Mouse (Mus musculus): Measurements from ENCODE around the gene Pdlim5. TPM values are rescaled to one million over a fixed set of nuclear protein-coding genes. Genes with fewer than 3 reads are reported as not detected.
"Not testable (repeated sequence)": the region's sequence is repeated elsewhere in the genome, so short reads cannot be mapped to it uniquely, and the experiment has no call there.

Gene Pdlim5
- total RNA-seq (2021), result 10 to 100 TPM; 21.3 to 23.4 TPM
- long read RNA-seq, experiment 1, full-length matches to known transcripts, result 9 of 15 reads
- long read RNA-seq, experiment 1, partial matches to known transcripts, result 3 of 15 reads
- long read RNA-seq, experiment 1, other reads (novel, unspliced or antisense), result 3 of 15 reads
- long read RNA-seq, experiment 2, full-length matches to known transcripts, result 12 of 24 reads
- long read RNA-seq, experiment 2, partial matches to known transcripts, result 6 of 24 reads
- long read RNA-seq, experiment 2, other reads (novel, unspliced or antisense), result 6 of 24 reads

- H3K27ac ChIP-seq, result peak within 1 kb of the TSS; percentile 79
- peak within 1 kb of the TSS; percentile 75 for H3K4me3 ChIP-seq
- intact Hi-C loops (cut with DNase I), result loop anchor here (5.0 kb wide), 2 partner anchors 47 to 98 kb away; no protein-coding TSS in a partner anchor
- DNase-seq (ENCODE audit: extremely low spot score in 1 of 2, low spot score in 2 of 2), result peak; percentile 80 to 86
- TF ChIP-seq CTCF (IDR thresholded peaks at IDR 0.05), result no peak; the same call in 1 of the 2 replicates
Observed at GRCm38 (mm10) chr3:142395520-142396193, at the start of gene Pdlim5. TSS of gene Pdlim5 (minus strand) at chr3:142395696.

GRCm38 (mm10) chr3:142443710-142444043, 48.2 kb upstream of the Pdlim5 start:
- no peak for TF ChIP-seq CTCF (IDR thresholded peaks at IDR 0.05)
- no peak overlapping the region for H3K4me3 ChIP-seq
- H3K27ac ChIP-seq, result no peak overlapping the region
- DNase-seq (ENCODE audit: extremely low spot score in 1 of 2, low spot score in 2 of 2), result no peak
- intact Hi-C loops (cut with DNase I), result loop anchor here (1.0 to 5.0 kb wide), 2 partner anchors 46 to 148 kb away; partner anchors contain the start of gene Pdlim5

- peak; percentile 90 for TF ChIP-seq CTCF (IDR thresholded peaks at IDR 0.05)
- Histone ChIP-seq H3K27ac (no peak overlapping the region), H3K4me3 (peak overlapping the region; percentile 9; the same call in 1 of the 2 replicates)
- intact Hi-C loops (cut with DNase I), result loop anchor here (1.0 to 5.0 kb wide), 2 partner anchors 46 to 148 kb away; partner anchors contain the start of gene Pdlim5
- DNase-seq (ENCODE audit: extremely low spot score in 1 of 2, low spot score in 2 of 2), result peak; percentile 78 to 79
Observed at GRCm38 (mm10) chr3:142443006-142443709, 47.7 kb upstream of the Pdlim5 start.

GRCm38 (mm10) chr3:142442161-142442560, 46.7 kb upstream of the Pdlim5 start:
- intact Hi-C loops (cut with DNase I), result loop anchor here (5.0 kb wide), 1 partner anchor 45 kb away; the partner anchor contains the start of gene Pdlim5
- TF ChIP-seq CTCF (IDR thresholded peaks at IDR 0.05), result no peak
- Histone ChIP-seq H3K4me3 (no peak overlapping the region), H3K27ac (no peak overlapping the region)
- DNase-seq (ENCODE audit: extremely low spot score in 1 of 2, low spot score in 2 of 2), result no peak

GRCm38 (mm10) chr3:142441142-142441541, 45.6 kb upstream of the Pdlim5 start:
- Histone ChIP-seq H3K4me3 (no peak overlapping the region), H3K27ac (no peak overlapping the region)
- no peak for DNase-seq (ENCODE audit: extremely low spot score in 1 of 2, low spot score in 2 of 2)
- intact Hi-C loops (cut with DNase I), result loop anchor here (5.0 kb wide), 1 partner anchor 44 kb away; the partner anchor contains the start of gene Pdlim5
- TF ChIP-seq CTCF (IDR thresholded peaks at IDR 0.05), result no peak

- no peak overlapping the region for H3K4me3 ChIP-seq
- DNase-seq (ENCODE audit: extremely low spot score in 1 of 2, low spot score in 2 of 2), result no peak
- intact Hi-C loops (cut with DNase I), result loop anchor here (5.0 kb wide), 1 partner anchor 43 kb away; the partner anchor contains the start of gene Pdlim5
- no peak for TF ChIP-seq CTCF (IDR thresholded peaks at IDR 0.05)
- H3K27ac ChIP-seq, result no peak overlapping the region
Observed at GRCm38 (mm10) chr3:142440191-142440590, 44.7 kb upstream of the Pdlim5 start.

GRCm38 (mm10) chr3:142439591-142440093, 44.1 kb upstream of the Pdlim5 start:
- Histone ChIP-seq H3K27ac (no peak overlapping the region), H3K4me3 (no peak overlapping the region)
- no peak for TF ChIP-seq CTCF (IDR thresholded peaks at IDR 0.05)
- intact Hi-C loops (cut with DNase I), result loop anchor here (5.0 kb wide), 1 partner anchor 42 kb away; the partner anchor contains the start of gene Pdlim5
- no peak for DNase-seq (ENCODE audit: extremely low spot score in 1 of 2, low spot score in 2 of 2)

GRCm38 (mm10) chr3:142438630-142439029, 43.1 kb upstream of the Pdlim5 start:
- intact Hi-C loops (cut with DNase I); H3K4me3 ChIP-seq; H3K27ac ChIP-seq; DNase-seq (ENCODE audit: extremely low spot score in 1 of 2, low spot score in 2 of 2): not testable (repeated sequence)

GRCm38 (mm10) chr3:142436824-142437223, 41.3 kb upstream of the Pdlim5 start:
- DNase-seq (ENCODE audit: extremely low spot score in 1 of 2, low spot score in 2 of 2), result no peak
- no peak overlapping the region for H3K4me3 ChIP-seq
- TF ChIP-seq CTCF (IDR thresholded peaks at IDR 0.05), result no peak
- intact Hi-C loops (cut with DNase I), result no loop called here
- H3K27ac ChIP-seq, result no peak overlapping the region

GRCm38 (mm10) chr3:142436212-142436611, 40.7 kb upstream of the Pdlim5 start:
- DNase-seq (ENCODE audit: extremely low spot score in 1 of 2, low spot score in 2 of 2), result no peak
- H3K27ac ChIP-seq, result no peak overlapping the region
- no peak overlapping the region for H3K4me3 ChIP-seq
- intact Hi-C loops (cut with DNase I), result no loop called here
- TF ChIP-seq CTCF (IDR thresholded peaks at IDR 0.05), result no peak

GRCm38 (mm10) chr3:142434786-142435168, 39.3 kb upstream of the Pdlim5 start:
- no peak for TF ChIP-seq CTCF (IDR thresholded peaks at IDR 0.05)
- H3K4me3 ChIP-seq, result no peak overlapping the region
- DNase-seq (ENCODE audit: extremely low spot score in 1 of 2, low spot score in 2 of 2), result no peak
- no peak overlapping the region for H3K27ac ChIP-seq
- intact Hi-C loops (cut with DNase I), result no loop called here

All from left cerebral cortex, adult 2 months (tissue).